Mouse (Mus musculus) liver, embryonic 14.5 days (tissue): ENCODE data around the gene Gm49387. TPM values are rescaled to one million over a fixed set of nuclear protein-coding genes. Genes with fewer than 3 reads are reported as not detected.

ENCODE experiments used
- ATAC-seq: fragments of 200-750 bp; cut with Nextera tagmentation; 2 replicates; pipeline ENCODE4 v1.8.0; 2017; ENCODE audit warnings: moderate number of reproducible peaks, mild to moderate bottlenecking, moderate library complexity; ENCODE audit not compliant: insufficient read depth
- DNase-seq, 3 experiments: peaks; one replicate each; pipeline ENCODE4 v3.0.0-alpha.2; 2012 to 2013; ENCODE audit warnings: low read depth in 3 of 3, low spot score in 3 of 3
- H3K27ac ChIP-seq: fragments of 300-500 bp; sonication (generic); 2 replicates; pipeline ENCODE4 v1.5.1; 2014; ENCODE audit warnings: moderate library complexity, mild to moderate bottlenecking, control low read depth, inconsistent platforms
- H3K27me3 ChIP-seq: fragments of 300-500 bp; sonication (generic); 2 replicates; pipeline ENCODE4 v1.6.1; 2014; ENCODE audit warnings: mild to moderate bottlenecking, low read length, moderate library complexity; ENCODE audit not compliant: control insufficient read depth, insufficient read depth
- H3K36me3 ChIP-seq: fragments of 300-500 bp; sonication (generic); replicated peaks from 2 replicates; pipeline ENCODE4 v1.6.1; 2014; ENCODE audit warnings: low read depth; ENCODE audit not compliant: control insufficient read depth, insufficient read depth
- H3K4me1 ChIP-seq, 2 experiments: fragments of 200-500 bp in 1 of 2; fragments of 300-500 bp in 1 of 2; sonication (generic) in 1 of 2; replicated peaks; 2 replicates each; pipeline ENCODE4 v1.6.1; 2012 to 2014; ENCODE audit warnings: antibody characterized with exemption in 1 of 2, inconsistent platforms in 1 of 2, low read length in 1 of 2; ENCODE audit not compliant: control insufficient read depth in 2 of 2, insufficient read depth in 2 of 2
- H3K4me2 ChIP-seq: fragments of 300-500 bp; sonication (generic); 2 replicates; pipeline ENCODE4 v1.6.1; 2014; ENCODE audit warnings: low read depth, mild to moderate bottlenecking, control low read depth, moderate library complexity
- H3K4me3 ChIP-seq, 2 experiments: fragments of 200-500 bp in 1 of 2; fragments of 300-500 bp in 1 of 2; sonication (generic) in 1 of 2; 2 replicates each; pipeline ENCODE4 v1.5.1; 2012 to 2014; ENCODE audit warnings: low read depth in 2 of 2, low read length in 2 of 2, mild to moderate bottlenecking in 2 of 2, control low read depth in 1 of 2, inconsistent platforms in 1 of 2, moderate library complexity in 1 of 2; ENCODE audit not compliant: insufficient read depth in 1 of 2
- H3K9ac ChIP-seq: fragments of 300-500 bp; sonication (generic); replicated peaks from 2 replicates; pipeline ENCODE4 v1.6.1; 2014; ENCODE audit warnings: mild to moderate bottlenecking, control low read depth, moderate library complexity
- H3K9me3 ChIP-seq: fragments of 300-500 bp; sonication (generic); 2 replicates; pipeline ENCODE4 v1.6.1; 2016; ENCODE audit warnings: low read length, mixed read lengths; ENCODE audit not compliant: control insufficient read depth
- CTCF ChIP-seq: IDR thresholded peaks from 2 replicates; pipeline ENCODE4 v1.5.1; 2016; ENCODE audit warnings: antibody characterized with exemption, low read depth, control low read depth
- EP300 ChIP-seq: IDR thresholded peaks from 2 replicates; pipeline ENCODE4 v1.6.1; 2016; ENCODE audit warnings: antibody characterized with exemption, low read depth
- WGBS: fragments of 180-500 bp; shearing (Covaris S2); extraction: QIAGEN DNeasy Blood & Tissue Kit; methylation state at CpG from one replicate; pipeline ENCODE4 v1.1.7; 2014; ENCODE audit not compliant: insufficient replicate concordance; 5-methylcytosine and 5-hydroxymethylcytosine counted together
- polyA plus RNA-seq, 2 experiments: library from polyadenylated mRNA; depleted of rRNA in 1 of 2; stranded (reverse) in 1 of 2; unstranded in 1 of 2; fragments of >200 nt; fragmentation: Nextera tagmentation in 1 of 2; extraction: Ambion mirVana in 1 of 2; gene quantifications; 2 replicates each; pipeline versions ENCODE4 v1.2.1 to v1.2.3; 2012 to 2014

The Gm49387 gene
- not detected in 2 replicates for polyA plus RNA-seq (2012; rRNA removed)
- 0.65 and 2.3 TPM in 2 replicates for polyA plus RNA-seq (2014; fragmentation: Nextera tagmentation; extraction: Ambion mirVana)

DNA sequence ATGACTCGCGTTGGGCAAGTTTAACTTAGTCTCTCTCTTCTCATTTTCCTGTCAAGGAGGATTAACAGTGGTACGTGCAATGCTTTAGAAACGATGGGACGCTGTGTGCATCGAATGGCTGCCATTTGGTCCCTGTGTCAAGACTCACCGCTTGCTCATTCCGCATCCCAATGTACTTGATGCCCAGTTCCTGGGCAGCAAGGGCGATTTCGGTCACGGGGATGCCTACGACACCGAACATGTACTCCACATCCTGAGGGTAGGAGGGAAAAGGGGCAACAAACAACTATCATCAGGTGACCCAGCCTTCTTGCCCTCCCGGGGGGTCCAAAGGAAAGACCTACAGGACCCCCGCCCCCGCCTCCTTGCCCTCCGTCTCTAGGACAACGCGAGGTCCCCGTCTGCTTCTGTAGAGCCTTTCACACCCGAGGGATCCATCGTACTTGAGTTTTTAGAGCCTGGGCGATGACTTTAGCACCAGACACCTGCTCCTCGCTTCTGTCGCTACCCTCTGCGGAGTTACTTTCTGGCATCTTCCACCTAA, at the start of gene Gm49387:
Gm49387 (minus strand) TSS at position 533 of the 544 bp plus-strand sequence.
- peak within 1 kb of the TSS; percentile 81 to 82 for H3K4me3 ChIP-seq
- H3K9me3 ChIP-seq, result no peaks in the 10 kb centered on the region
- H3K9ac ChIP-seq, result peak within 1 kb of the TSS; percentile 97
- no peaks in the 10 kb centered on the region for H3K36me3 ChIP-seq
- peak; percentile 10 for ATAC-seq
- no peak for DNase-seq
- H3K27me3 ChIP-seq, result no peaks in the 10 kb centered on the region
- H3K4me1 ChIP-seq, result peaks cover 5 to 12% of the 10 kb centered on the region in 2 experiments
- peak within 1 kb of the TSS; percentile 92 for H3K4me2 ChIP-seq
- no peak for TF ChIP-seq CTCF
- no peak for TF ChIP-seq EP300
- 3% methylated on average over 26 of the region's 26 CpGs for WGBS
- H3K27ac ChIP-seq, result peak within 1 kb of the TSS; percentile 78

DNA sequence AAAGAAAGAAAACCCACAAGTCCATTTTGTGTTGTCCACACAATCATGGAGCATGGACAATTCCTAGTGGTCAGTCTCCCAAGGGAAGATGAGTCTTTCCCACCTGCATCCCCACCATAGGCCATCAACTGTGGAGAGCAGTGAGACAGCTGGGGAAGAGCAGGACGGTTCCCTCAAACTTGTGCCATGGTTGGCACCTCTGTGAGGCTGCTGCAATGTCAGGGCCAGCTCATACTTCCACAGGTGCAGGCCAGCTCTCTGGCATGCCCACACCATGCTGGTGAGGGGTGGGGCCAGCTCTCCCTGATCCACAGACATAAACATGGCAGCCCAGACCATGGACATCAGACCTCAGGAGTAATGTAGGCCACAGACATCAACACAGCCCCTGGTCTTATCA, 45.6 kb upstream of the Gm49387 start:
- DNase-seq, result no peak
- 59% methylated on average over 1 of the region's 1 CpGs for WGBS
- H3K36me3 ChIP-seq, result no peaks in the 10 kb centered on the region
- no peak overlapping the region for H3K4me3 ChIP-seq
- H3K9me3 ChIP-seq, result no peaks in the 10 kb centered on the region
- no peak for TF ChIP-seq CTCF
- no peak for TF ChIP-seq EP300
- H3K27me3 ChIP-seq, result no peaks in the 10 kb centered on the region
- no peak for ATAC-seq
- no peak overlapping the region for H3K27ac ChIP-seq
- peaks cover 0 to 16% of the 10 kb centered on the region in 2 experiments; a peak in 2 of 4 replicates for H3K4me1 ChIP-seq
- no peak overlapping the region for H3K9ac ChIP-seq
- no peak overlapping the region for H3K4me2 ChIP-seq

DNA sequence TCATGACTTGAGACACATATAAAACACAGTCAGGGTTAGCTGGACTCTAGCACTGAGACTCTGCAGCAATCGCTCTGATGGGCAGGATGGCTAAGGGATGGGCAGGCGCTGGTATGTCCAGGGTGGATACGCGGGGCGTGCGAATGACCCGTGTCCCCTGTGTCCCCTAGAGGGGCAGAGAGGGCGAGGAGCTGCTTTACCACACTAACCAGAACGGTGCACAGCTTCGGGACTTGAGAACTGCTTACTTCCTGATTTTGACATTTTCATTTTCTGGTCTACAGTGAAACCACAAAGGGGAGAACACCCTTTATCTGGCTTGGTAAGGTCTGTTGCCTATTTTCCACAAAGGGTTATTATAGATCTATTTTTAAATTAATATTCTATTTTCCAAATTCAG, 45.0 kb upstream of the Gm49387 start:
- 14% methylated on average over 10 of the region's 10 CpGs for WGBS
- no peak overlapping the region for H3K27ac ChIP-seq
- no peak overlapping the region for H3K9ac ChIP-seq
- H3K27me3 ChIP-seq, result no peaks in the 10 kb centered on the region
- ATAC-seq, result no peak
- no peak for DNase-seq
- peaks cover 0 to 15% of the 10 kb centered on the region in 2 experiments; a peak in 2 of 4 replicates for H3K4me1 ChIP-seq
- peak overlapping the region; percentile 28; the same call in 1 of the 2 replicates for H3K4me2 ChIP-seq
- TF ChIP-seq EP300 (no peak), CTCF (no peak)
- H3K4me3 ChIP-seq, result no peak overlapping the region
- no peaks in the 10 kb centered on the region for H3K36me3 ChIP-seq
- H3K9me3 ChIP-seq, result no peaks in the 10 kb centered on the region

DNA sequence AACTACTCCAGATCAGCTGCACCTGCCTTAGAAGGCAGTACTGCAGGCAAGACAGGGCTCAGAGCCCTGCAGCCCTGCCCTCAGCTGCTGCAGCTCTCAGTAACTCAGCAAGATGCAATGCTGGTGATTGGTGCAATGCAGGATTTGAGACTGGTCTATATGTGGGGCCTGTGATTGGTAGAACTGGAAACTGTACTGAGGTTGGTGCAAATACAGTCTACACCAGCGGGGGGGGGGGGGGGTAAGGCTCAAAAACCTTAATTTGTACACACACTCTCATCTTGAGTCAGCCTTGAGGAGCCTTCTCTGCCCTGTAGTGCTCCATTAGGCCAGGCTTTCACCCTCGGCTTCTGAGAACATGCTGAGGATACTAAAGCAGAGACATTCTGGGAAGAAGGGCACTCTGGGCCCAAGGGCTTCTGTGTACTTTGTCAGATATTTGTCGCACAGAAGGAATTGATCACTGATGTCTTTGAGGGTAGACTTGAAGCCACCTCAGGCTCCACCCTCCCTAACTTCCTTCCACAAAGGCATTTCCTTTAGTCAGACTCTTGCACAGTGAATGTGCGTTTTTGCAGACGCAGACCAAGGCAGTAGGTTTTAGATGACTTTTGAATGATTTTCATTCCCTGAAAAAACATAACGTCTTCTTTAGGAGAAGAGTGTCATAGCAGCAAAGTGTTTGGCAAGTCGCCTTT, 43.8 kb upstream of the Gm49387 start:
- no peaks in the 10 kb centered on the region for H3K27me3 ChIP-seq
- no peaks in the 10 kb centered on the region for H3K9me3 ChIP-seq
- ATAC-seq (no peak), DNase-seq (no peak)
- H3K4me1 ChIP-seq, result peaks cover 0 to 14% of the 10 kb centered on the region in 2 experiments; a peak in 2 of 4 replicates
- TF ChIP-seq EP300, result no peak
- no peak for TF ChIP-seq CTCF
- H3K27ac ChIP-seq, result no peak overlapping the region
- no peak overlapping the region for H3K4me2 ChIP-seq
- no peak overlapping the region for H3K4me3 ChIP-seq
- no peak overlapping the region for H3K9ac ChIP-seq
- H3K36me3 ChIP-seq, result no peaks in the 10 kb centered on the region
- WGBS, result 16% methylated on average over 6 of the region's 7 CpGs

DNA sequence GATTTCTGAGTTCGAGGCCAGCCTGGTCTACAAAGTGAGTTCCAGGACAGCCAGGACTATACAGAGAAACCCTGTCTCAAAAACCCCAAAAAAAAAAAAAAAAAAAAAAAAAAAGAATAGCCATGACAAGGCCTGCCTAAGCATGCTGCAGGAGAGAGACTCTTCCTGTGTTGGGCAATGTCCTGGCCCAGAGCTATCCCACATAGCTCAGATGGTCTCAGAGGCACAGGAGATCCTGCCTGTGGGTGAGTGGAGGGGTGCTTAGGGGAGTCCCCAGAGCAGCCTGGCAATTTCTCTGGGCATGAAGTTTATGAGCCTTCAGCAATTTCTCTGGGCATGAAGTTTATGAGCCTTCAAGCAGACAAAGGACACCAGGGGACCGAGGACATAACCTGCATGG, 42.9 kb upstream of the Gm49387 start:
- 45% methylated on average over 2 of the region's 2 CpGs for WGBS
- Histone ChIP-seq H3K9me3 (no peaks in the 10 kb centered on the region), H3K36me3 (no peaks in the 10 kb centered on the region), H3K27me3 (no peaks in the 10 kb centered on the region), H3K4me1 (peaks cover 0 to 14% of the 10 kb centered on the region in 2 experiments; a peak in 2 of 4 replicates), H3K9ac (no peak overlapping the region), H3K4me2 (no peak overlapping the region), H3K4me3 (no peak overlapping the region), H3K27ac (no peak overlapping the region)
- no peak for ATAC-seq
- DNase-seq, result no peak
- no peak for TF ChIP-seq CTCF
- TF ChIP-seq EP300, result no peak
